ENCODE assay signal across 8 mouse cellular contexts in the genomic region with DNA sequence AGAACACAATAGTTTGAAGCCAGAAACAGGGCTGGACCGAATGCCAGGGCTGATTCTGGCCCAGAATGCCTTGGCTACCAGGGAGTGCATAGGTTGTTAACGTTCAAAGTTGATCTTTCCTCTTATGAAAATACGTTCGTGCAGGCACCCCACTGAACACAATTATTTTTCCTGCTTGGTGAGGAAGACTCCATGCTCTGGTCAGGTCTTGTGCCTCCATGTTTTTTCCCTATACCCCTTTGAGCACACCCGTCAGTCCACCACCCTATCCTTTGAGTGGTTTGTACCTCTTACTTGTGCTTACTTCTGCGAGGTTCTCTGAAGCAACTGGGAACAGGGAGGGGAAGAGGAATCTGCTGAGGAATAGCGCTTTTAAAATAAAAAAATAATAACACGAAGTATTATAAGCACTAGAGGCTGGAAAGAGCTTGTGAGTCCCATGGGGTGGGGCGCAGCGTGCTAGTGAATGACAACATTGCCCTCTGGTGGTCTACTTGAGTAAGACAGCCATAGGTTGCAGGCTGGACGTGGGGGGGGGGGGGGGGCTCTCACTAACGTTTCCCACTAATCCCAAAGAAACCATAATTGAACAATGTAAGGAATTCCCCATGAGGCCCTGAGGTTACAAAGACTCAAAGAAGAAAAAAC.
DNase-seq lines count a peak whose midpoint lies in the region; ATAC-seq and TF ChIP-seq lines count a peak whose summit lies in the region.

No protein-coding gene starts in this region.

- H3K4me2 ChIP-seq in limb, embryonic 11.5 days (ENCODE audit: low read depth, severe bottlenecking) = no peak overlapping the region
- peak overlapping the region; percentile 53 for H3K4me2 ChIP-seq in myocyte (ENCODE audit: low read depth)
- H3K4me2 ChIP-seq in stomach, embryonic 15.5 days = peak overlapping the region; percentile 34; the same call in 1 of the 2 replicates

- no peaks in the 10 kb centered on the region for H3K36me3 ChIP-seq in limb, embryonic 11.5 days (ENCODE audit: control insufficient read depth, insufficient read depth, low read length)
- no peaks in the 10 kb centered on the region for H3K36me3 ChIP-seq in myocyte (ENCODE audit: control insufficient read depth, insufficient read depth)
- no peaks in the 10 kb centered on the region for H3K36me3 ChIP-seq in stomach, embryonic 15.5 days

- 38% methylated on average over 12 of the region's 12 CpGs for WGBS in limb, embryonic 11.5 days
- 34% methylated on average over 12 of the region's 12 CpGs for WGBS in stomach, embryonic 15.5 days

- no peak overlapping the region for H3K4me3 ChIP-seq in limb, embryonic 11.5 days (ENCODE audit: low read depth, low read length)
- no peak overlapping the region for H3K4me3 ChIP-seq in myocyte
- H3K4me3 ChIP-seq in stomach, embryonic 15.5 days (replicated peaks) = no peak overlapping the region

- no peak overlapping the region for H3ac ChIP-seq in myocyte (ENCODE audit: control insufficient read depth, insufficient read length)

- H3K79me2 ChIP-seq in myocyte (ENCODE audit: control insufficient read depth, insufficient read depth) = no peaks in the 10 kb centered on the region

- H3K27ac ChIP-seq in limb, embryonic 11.5 days (replicated peaks; ENCODE audit: low read depth, low read length) = no peak overlapping the region
- H3K27ac ChIP-seq in stomach, embryonic 15.5 days = no peak overlapping the region

- H3K9ac ChIP-seq in limb, embryonic 11.5 days (ENCODE audit: low read length) = no peak overlapping the region
- no peak overlapping the region for H3K9ac ChIP-seq in stomach, embryonic 15.5 days

- H3K9me3 ChIP-seq in limb, embryonic 11.5 days (ENCODE audit: control insufficient read depth, low read length) = no peaks in the 10 kb centered on the region
- no peaks in the 10 kb centered on the region for H3K9me3 ChIP-seq in stomach, embryonic 15.5 days

- ATAC-seq in limb, embryonic 11.5 days (ENCODE audit: insufficient number of reproducible peaks, low FRiP score, low TSS enrichment, low read depth) = no peak
- ATAC-seq in stomach, embryonic 15.5 days (ENCODE audit: insufficient read depth, low FRiP score, low read depth) = no peak; the same call in 1 of the 2 replicates

- no peaks in the 10 kb centered on the region for H3K27me3 ChIP-seq in limb, embryonic 11.5 days (ENCODE audit: control insufficient read depth, insufficient read depth, low read length)
- H3K27me3 ChIP-seq in myocyte (ENCODE audit: control insufficient read depth, insufficient read depth, insufficient read length) = no peaks in the 10 kb centered on the region
- H3K27me3 ChIP-seq in stomach, embryonic 15.5 days (replicated peaks) = no peaks in the 10 kb centered on the region

- H3K4me1 ChIP-seq in limb, embryonic 11.5 days (ENCODE audit: control insufficient read depth, insufficient read depth, low read length) = no peaks in the 10 kb centered on the region
- no peaks in the 10 kb centered on the region for H3K4me1 ChIP-seq in stomach, embryonic 15.5 days

- DNase-seq in urinary bladder, postnatal 14 days (ENCODE audit: low spot score) = peak; percentile 76
- no peak for DNase-seq in urinary bladder, adult 2 months (ENCODE audit: low spot score)
- peak; percentile 87 for DNase-seq in embryo, embryonic 10.5 days (ENCODE audit: low spot score)
- peak; percentile 76 to 83 for DNase-seq in heart, adult 18-20 months
- peak; percentile 40 for DNase-seq in kidney, adult 18-20 months
- DNase-seq in limb, embryonic 11.5 days (ENCODE audit: low spot score) = peak; percentile 79

- TF ChIP-seq POLR2A in myocyte (IDR thresholded peaks at IDR 0.05; ENCODE audit: insufficient read length, low read depth) = no peak

TF ChIP-seq in myocyte, 11 proteins besides CTCF, POLR2A, EP300 and RAD21:
- TF ChIP-seq MYOD1 (IDR thresholded peaks at IDR 0.05; ENCODE audit: control insufficient read depth in 1 of 3, insufficient read length in 2 of 3, low read depth in 2 of 3) = no peak
- TF ChIP-seq TCF12 (IDR thresholded peaks at IDR 0.05; ENCODE audit: insufficient read depth, poor library complexity, severe bottlenecking) = no peak
- TF ChIP-seq SRF (IDR thresholded peaks at IDR 0.05; ENCODE audit: control insufficient read depth, insufficient read length, low read depth) = no peak
- TF ChIP-seq CEBPB (IDR thresholded peaks at IDR 0.05; ENCODE audit: insufficient read depth, poor library complexity, severe bottlenecking) = no peak
- no peak for TF ChIP-seq TCF3 (IDR thresholded peaks at IDR 0.05; ENCODE audit: insufficient read length, low read depth)
- TF ChIP-seq E2F4 (IDR thresholded peaks at IDR 0.05; ENCODE audit: insufficient read depth) = no peak
- no peak for TF ChIP-seq MYOG (IDR thresholded peaks at IDR 0.05; ENCODE audit: control insufficient read depth in 1 of 3, insufficient read depth in 1 of 3, insufficient read length in 2 of 3, low read depth in 2 of 3)
- TF ChIP-seq MAX (IDR thresholded peaks at IDR 0.05; ENCODE audit: low read depth) = no peak
- no peak for TF ChIP-seq USF1 (IDR thresholded peaks at IDR 0.05; ENCODE audit: low read depth)
- TF ChIP-seq POLR2AphosphoS2 (IDR thresholded peaks at IDR 0.05; ENCODE audit: insufficient read length, low read depth) = no peak
- TF ChIP-seq REST (IDR thresholded peaks at IDR 0.05; ENCODE audit: insufficient read depth, insufficient read length) = no peak
